Mouse (Mus musculus) cerebellum, postnatal 4 days (tissue): ENCODE data around the gene Supv3l1.
"Not testable (repeated sequence)": the region's sequence is repeated elsewhere in the genome, so short reads cannot be mapped to it uniquely, and the experiment has no call there.

Source experiments
- DNase-seq, 2 experiments: peaks; one replicate each; pipeline ENCODE4 v3.0.0; 2022; ENCODE audit warnings: low spot score in 2 of 2, mixed read lengths in 1 of 2

Supv3l1 gene

GRCm38 (mm10) chr10:62449364-62450279, at the start of gene Supv3l1, which contains the start of gene 4930507D05Rik:
Supv3l1 (minus strand) TSS chr10:62449738.
4930507D05Rik (plus strand) TSS chr10:62449489.
- DNase-seq: peak; percentile 89 to 95

GRCm38 (mm10) chr10:62491681-62492080, 42.1 kb upstream of the Supv3l1 start:
- not testable (repeated sequence) for DNase-seq

- peak in 1 of 2 experiments; percentile 36 for DNase-seq
Observed at GRCm38 (mm10) chr10:62488266-62488665, 38.7 kb upstream of the Supv3l1 start.

GRCm38 (mm10) chr10:62486618-62487415, 37.3 kb upstream of the Supv3l1 start, which contains the start of gene Vps26a:
Vps26a (minus strand) TSS chr10:62486805.
- peak; percentile 95 to 98 for DNase-seq

GRCm38 (mm10) chr10:62485878-62486582, 36.5 kb upstream of the Supv3l1 start:
- DNase-seq: no peak

- no peak for DNase-seq
Observed at GRCm38 (mm10) chr10:62481108-62481852, 31.7 kb upstream of the Supv3l1 start.

- no peak for DNase-seq
Observed at GRCm38 (mm10) chr10:62476980-62477379, 27.4 kb upstream of the Supv3l1 start.

- no peak for DNase-seq
Observed at GRCm38 (mm10) chr10:62474944-62475343, 25.4 kb upstream of the Supv3l1 start.

GRCm38 (mm10) chr10:62471105-62471504, 21.6 kb upstream of the Supv3l1 start:
- DNase-seq: no peak

- no peak for DNase-seq
Observed at GRCm38 (mm10) chr10:62469736-62470135, 20.2 kb upstream of the Supv3l1 start.

- no peak for DNase-seq
Observed at GRCm38 (mm10) chr10:62461321-62461720, 11.8 kb upstream of the Supv3l1 start.

GRCm38 (mm10) chr10:62452001-62452400, 2.5 kb upstream of the Supv3l1 start:
- not testable (repeated sequence) for DNase-seq

- DNase-seq: no peak
Observed at GRCm38 (mm10) chr10:62450280-62450640, 722 bp upstream of the Supv3l1 start.

GRCm38 (mm10) chr10:62430427-62430826, 19.1 kb downstream of the Supv3l1 start:
- no peak for DNase-seq

GRCm38 (mm10) chr10:62425081-62425871, 24.3 kb downstream of the Supv3l1 start:
- DNase-seq: no peak

GRCm38 (mm10) chr10:62422255-62422654, 27.3 kb downstream of the Supv3l1 start, which contains the start of gene Hkdc1:
Hkdc1 (minus strand) TSS chr10:62422491.
- no peak for DNase-seq

GRCm38 (mm10) chr10:62421127-62421526, 28.4 kb downstream of the Supv3l1 start:
- no peak for DNase-seq

- DNase-seq: no peak
Observed at GRCm38 (mm10) chr10:62420399-62420798, 29.1 kb downstream of the Supv3l1 start.

- DNase-seq: no peak
Observed at GRCm38 (mm10) chr10:62419422-62419821, 30.1 kb downstream of the Supv3l1 start.

GRCm38 (mm10) chr10:62418831-62419356, 30.6 kb downstream of the Supv3l1 start:
- no peak for DNase-seq
